Mouse (Mus musculus) neural tube, embryonic 12.5 days (tissue): ENCODE measurements at regions not wholly inside any gene's neighbourhood (a gene's known extent, or its start where the extent isn't known, plus 50 kb on each side); places are given as distances from the start of the nearest gene placed in this dataset.
"Not testable (repeated sequence)": the region's sequence is repeated elsewhere in the genome, so short reads cannot be mapped to it uniquely, and the experiment has no call there.

Source experiments
- ATAC-seq: fragments of 200-750 bp; cut with Nextera tagmentation; 2 replicates; pipeline ENCODE4 v1.8.0; 2017; ENCODE audit warnings: low read depth, mild to moderate bottlenecking, moderate TSS enrichment, moderate library complexity; ENCODE audit not compliant: low FRiP score
- H3K27ac ChIP-seq: fragments of 300-500 bp; sonication (generic); 2 replicates; pipeline ENCODE4 v1.5.1; 2016
- H3K27me3 ChIP-seq: fragments of 300-500 bp; sonication (generic); replicated peaks from 2 replicates; pipeline ENCODE4 v1.6.1; 2016; ENCODE audit warnings: mild to moderate bottlenecking
- H3K36me3 ChIP-seq: fragments of 300-500 bp; sonication (generic); 2 replicates; pipeline ENCODE4 v1.6.1; 2016; ENCODE audit warnings: mild to moderate bottlenecking
- H3K4me1 ChIP-seq: fragments of 300-500 bp; sonication (generic); 2 replicates; pipeline ENCODE4 v1.6.1; 2016
- H3K4me2 ChIP-seq: fragments of 300-500 bp; sonication (generic); replicated peaks from 2 replicates; pipeline ENCODE4 v1.6.1; 2016; ENCODE audit warnings: mild to moderate bottlenecking
- H3K4me3 ChIP-seq: fragments of 300-500 bp; sonication (generic); 2 replicates; pipeline ENCODE4 v1.5.1; 2016
- H3K9ac ChIP-seq: fragments of 300-500 bp; sonication (generic); 2 replicates; pipeline ENCODE4 v1.6.1; 2016; ENCODE audit warnings: mild to moderate bottlenecking
- H3K9me3 ChIP-seq: fragments of 300-500 bp; sonication (generic); 2 replicates; pipeline ENCODE4 v1.6.1; 2016; ENCODE audit warnings: mild to moderate bottlenecking
- WGBS: fragments of 180-500 bp; shearing (Covaris S2); methylation state at CpG from one replicate; pipeline ENCODE4 v1.1.7; 2016; 5-methylcytosine and 5-hydroxymethylcytosine counted together

GRCm38 (mm10) chr12:77594657-77595056 lies 356.7 kb downstream of the Fut8 start:
- ATAC-seq = no peak
- H3K27me3 ChIP-seq = no peaks in the 10 kb centered on the region
- no peak overlapping the region for H3K4me3 ChIP-seq
- H3K27ac ChIP-seq = no peak overlapping the region
- H3K36me3 ChIP-seq = no peaks in the 10 kb centered on the region
- H3K9ac ChIP-seq = no peak overlapping the region
- H3K4me2 ChIP-seq = no peak overlapping the region
- 66% methylated on average over 3 of the region's 3 CpGs for whole genome bisulfite sequencing
- no peaks in the 10 kb centered on the region for H3K4me1 ChIP-seq
- H3K9me3 ChIP-seq = no peaks in the 10 kb centered on the region

- H3K36me3 ChIP-seq = no peaks in the 10 kb centered on the region
- 77% methylated on average over 5 of the region's 5 CpGs for WGBS
Observed at GRCm38 (mm10) chr12:77595821-77596220, 357.9 kb downstream of the Fut8 start.

GRCm38 (mm10) chr12:77596676-77597075 lies 358.8 kb downstream of the Fut8 start:
- H3K27me3 ChIP-seq = no peaks in the 10 kb centered on the region
- ATAC-seq = no peak
- no peak overlapping the region for H3K4me3 ChIP-seq
- H3K27ac ChIP-seq = no peak overlapping the region
- H3K4me1 ChIP-seq = no peaks in the 10 kb centered on the region
- H3K9ac ChIP-seq = no peak overlapping the region
- no peaks in the 10 kb centered on the region for H3K9me3 ChIP-seq
- WGBS = 67% methylated on average over 3 of the region's 3 CpGs
- no peak overlapping the region for H3K4me2 ChIP-seq
- no peaks in the 10 kb centered on the region for H3K36me3 ChIP-seq

More at GRCm38 (mm10) chr12:77595821-77596220, 357.9 kb downstream of the Fut8 start:
- no peak overlapping the region for H3K4me3 ChIP-seq
- no peak overlapping the region for H3K4me2 ChIP-seq
- H3K9ac ChIP-seq = no peak overlapping the region
- no peaks in the 10 kb centered on the region for H3K4me1 ChIP-seq
- H3K9me3 ChIP-seq = no peaks in the 10 kb centered on the region
- no peak for ATAC-seq
- H3K27me3 ChIP-seq = no peaks in the 10 kb centered on the region
- H3K27ac ChIP-seq = no peak overlapping the region

- H3K27ac ChIP-seq = no peak overlapping the region
- no peak overlapping the region for H3K9ac ChIP-seq
- 54% methylated on average over 3 of the region's 3 CpGs for WGBS
- H3K36me3 ChIP-seq = no peaks in the 10 kb centered on the region
- no peak overlapping the region for H3K4me3 ChIP-seq
- no peaks in the 10 kb centered on the region for H3K27me3 ChIP-seq
- no peaks in the 10 kb centered on the region for H3K9me3 ChIP-seq
- no peak for ATAC-seq
- H3K4me1 ChIP-seq = no peaks in the 10 kb centered on the region
- H3K4me2 ChIP-seq = no peak overlapping the region
Observed at GRCm38 (mm10) chr12:77597627-77598333, 359.9 kb downstream of the Fut8 start.

GRCm38 (mm10) chr12:77598334-77598715 lies 360.4 kb downstream of the Fut8 start:
- H3K4me2 ChIP-seq = no peak overlapping the region
- H3K27ac ChIP-seq = no peak overlapping the region
- WGBS = 66% methylated on average over 7 of the region's 7 CpGs
- H3K9ac ChIP-seq = no peak overlapping the region
- no peaks in the 10 kb centered on the region for H3K4me1 ChIP-seq
- no peaks in the 10 kb centered on the region for H3K27me3 ChIP-seq
- H3K4me3 ChIP-seq = no peak overlapping the region
- no peaks in the 10 kb centered on the region for H3K36me3 ChIP-seq
- no peak for ATAC-seq
- no peaks in the 10 kb centered on the region for H3K9me3 ChIP-seq

GRCm38 (mm10) chr12:77599391-77599790 lies 361.5 kb downstream of the Fut8 start:
- no peak for ATAC-seq
- Histone ChIP-seq H3K36me3 (no peaks in the 10 kb centered on the region), H3K27me3 (no peaks in the 10 kb centered on the region), H3K27ac (no peak overlapping the region), H3K9ac (no peak overlapping the region), H3K4me3 (no peak overlapping the region), H3K4me1 (no peaks in the 10 kb centered on the region), H3K9me3 (no peaks in the 10 kb centered on the region), H3K4me2 (no peak overlapping the region)
- 60% methylated on average over 2 of the region's 2 CpGs for WGBS

GRCm38 (mm10) chr12:77603832-77604501 lies 366.0 kb downstream of the Fut8 start:
- no peaks in the 10 kb centered on the region for H3K4me1 ChIP-seq
- no peaks in the 10 kb centered on the region for H3K36me3 ChIP-seq
- H3K4me3 ChIP-seq = no peak overlapping the region
- H3K27ac ChIP-seq = no peak overlapping the region
- ATAC-seq = no peak
- H3K27me3 ChIP-seq = no peaks in the 10 kb centered on the region
- 89% methylated on average over 12 of the region's 12 CpGs for whole genome bisulfite sequencing
- H3K9me3 ChIP-seq = no peaks in the 10 kb centered on the region
- no peak overlapping the region for H3K9ac ChIP-seq
- no peak overlapping the region for H3K4me2 ChIP-seq

- no peak for ATAC-seq
- H3K36me3 ChIP-seq = no peaks in the 10 kb centered on the region
- 95% methylated on average over 3 of the region's 3 CpGs for WGBS
- no peaks in the 10 kb centered on the region for H3K9me3 ChIP-seq
- H3K27ac ChIP-seq = no peak overlapping the region
- H3K4me2 ChIP-seq = no peak overlapping the region
- no peak overlapping the region for H3K9ac ChIP-seq
- H3K27me3 ChIP-seq = no peaks in the 10 kb centered on the region
- H3K4me3 ChIP-seq = no peak overlapping the region
- no peaks in the 10 kb centered on the region for H3K4me1 ChIP-seq
Observed at GRCm38 (mm10) chr12:77617552-77617951, 379.6 kb downstream of the Fut8 start.

- H3K36me3 ChIP-seq = no peaks in the 10 kb centered on the region
- H3K4me2 ChIP-seq = no peak overlapping the region
- H3K4me3 ChIP-seq = no peak overlapping the region
- no peaks in the 10 kb centered on the region for H3K27me3 ChIP-seq
- no peak overlapping the region for H3K9ac ChIP-seq
- no peak overlapping the region for H3K27ac ChIP-seq
- no peaks in the 10 kb centered on the region for H3K9me3 ChIP-seq
- ATAC-seq = no peak
- H3K4me1 ChIP-seq = no peaks in the 10 kb centered on the region
Observed at GRCm38 (mm10) chr12:77622243-77622642, 384.3 kb downstream of the Fut8 start.

- H3K9ac ChIP-seq, H3K36me3 ChIP-seq, H3K4me2 ChIP-seq, H3K27me3 ChIP-seq, H3K27ac ChIP-seq, H3K4me3 ChIP-seq, ATAC-seq, H3K4me1 ChIP-seq, H3K9me3 ChIP-seq: not testable (repeated sequence)
- WGBS = 90% methylated on average over 14 of the region's 14 CpGs
Observed at GRCm38 (mm10) chr12:77624323-77624722, 386.4 kb downstream of the Fut8 start.

GRCm38 (mm10) chr12:77628358-77628850 lies 390.5 kb downstream of the Fut8 start:
- Histone ChIP-seq H3K4me3 (no peak overlapping the region), H3K27ac (no peak overlapping the region), H3K4me2 (no peak overlapping the region), H3K9me3 (no peaks in the 10 kb centered on the region), H3K9ac (no peak overlapping the region), H3K27me3 (no peaks in the 10 kb centered on the region), H3K36me3 (no peaks in the 10 kb centered on the region), H3K4me1 (no peaks in the 10 kb centered on the region)
- no peak for ATAC-seq

GRCm38 (mm10) chr12:77633981-77634650 lies 396.2 kb downstream of the Fut8 start:
- no peaks in the 10 kb centered on the region for H3K36me3 ChIP-seq
- no peaks in the 10 kb centered on the region for H3K27me3 ChIP-seq
- H3K4me3 ChIP-seq = no peak overlapping the region
- WGBS = 41% methylated on average over 10 of the region's 10 CpGs
- no peak for ATAC-seq
- H3K4me1 ChIP-seq = 0 out of 2 replicates have a peak, but pooled peaks cover 3% of the 10 kb centered on the region
- H3K27ac ChIP-seq = no peak overlapping the region
- H3K9me3 ChIP-seq = no peaks in the 10 kb centered on the region
- H3K4me2 ChIP-seq = no peak overlapping the region
- H3K9ac ChIP-seq = no peak overlapping the region
